Mouse (Mus musculus): ENCODE measurements around the gene Uaca. TPM values are rescaled to one million over a fixed set of nuclear protein-coding genes. Genes with fewer than 3 reads are reported as not detected.

The Uaca gene
- polyA plus RNA-seq, 1 experiment, result 9.0 TPM

- TF ChIP-seq CTCF (IDR thresholded peaks at IDR 0.05; ENCODE audit: extremely low read depth, insufficient read depth, low read length) (no peak), POLR2A (IDR thresholded peaks at IDR 0.05; ENCODE audit: extremely low read depth, insufficient read depth, low read length) (no peak)
- no peak overlapping the region for H3K4me3 ChIP-seq (ENCODE audit: insufficient read depth, low read length)
- no peak overlapping the region for H3K27ac ChIP-seq (ENCODE audit: insufficient read depth, low read length)
- no peaks in the 10 kb centered on the region for H3K4me1 ChIP-seq (ENCODE audit: control insufficient read depth, insufficient read depth, low read length)
Observed at GRCm38 (mm10) chr9:60756866-60757740, 37.2 kb upstream of the Uaca start.

GRCm38 (mm10) chr9:60757817-60758216 lies 36.5 kb upstream of the Uaca start:
- Histone ChIP-seq H3K27ac (ENCODE audit: insufficient read depth, low read length) (no peak overlapping the region), H3K4me3 (ENCODE audit: insufficient read depth, low read length) (no peak overlapping the region), H3K4me1 (ENCODE audit: control insufficient read depth, insufficient read depth, low read length) (no peaks in the 10 kb centered on the region)
- TF ChIP-seq CTCF (IDR thresholded peaks at IDR 0.05; ENCODE audit: extremely low read depth, insufficient read depth, low read length) (no peak), POLR2A (IDR thresholded peaks at IDR 0.05; ENCODE audit: extremely low read depth, insufficient read depth, low read length) (no peak)

- H3K4me1 ChIP-seq (ENCODE audit: control insufficient read depth, insufficient read depth, low read length), result no peaks in the 10 kb centered on the region
- 0 out of 2 replicates have a peak overlapping the region, but pooled peaks have one; percentile 33 for H3K27ac ChIP-seq (ENCODE audit: insufficient read depth, low read length)
- no peak overlapping the region for H3K4me3 ChIP-seq (ENCODE audit: insufficient read depth, low read length)
- TF ChIP-seq POLR2A (IDR thresholded peaks at IDR 0.05; ENCODE audit: extremely low read depth, insufficient read depth, low read length) (no peak), CTCF (IDR thresholded peaks at IDR 0.05; ENCODE audit: extremely low read depth, insufficient read depth, low read length) (no peak)
Observed at GRCm38 (mm10) chr9:60759436-60760007, 34.8 kb upstream of the Uaca start.

- TF ChIP-seq CTCF (IDR thresholded peaks at IDR 0.05; ENCODE audit: extremely low read depth, insufficient read depth, low read length), result no peak
- no peaks in the 10 kb centered on the region for H3K4me1 ChIP-seq (ENCODE audit: control insufficient read depth, insufficient read depth, low read length)
- no peak overlapping the region for H3K27ac ChIP-seq (ENCODE audit: insufficient read depth, low read length)
- H3K4me3 ChIP-seq (ENCODE audit: insufficient read depth, low read length), result no peak overlapping the region
Observed at GRCm38 (mm10) chr9:60765181-60765580, 29.2 kb upstream of the Uaca start.

- no peak for TF ChIP-seq POLR2A (IDR thresholded peaks at IDR 0.05; ENCODE audit: extremely low read depth, insufficient read depth, low read length)
- Histone ChIP-seq H3K4me1 (ENCODE audit: control insufficient read depth, insufficient read depth, low read length) (no peaks in the 10 kb centered on the region), H3K27ac (ENCODE audit: insufficient read depth, low read length) (no peak overlapping the region), H3K4me3 (ENCODE audit: insufficient read depth, low read length) (no peak overlapping the region)
Observed at GRCm38 (mm10) chr9:60768393-60768792, 25.9 kb upstream of the Uaca start.

- TF ChIP-seq POLR2A (IDR thresholded peaks at IDR 0.05; ENCODE audit: extremely low read depth, insufficient read depth, low read length) (no peak), CTCF (IDR thresholded peaks at IDR 0.05; ENCODE audit: extremely low read depth, insufficient read depth, low read length) (no peak)
- Histone ChIP-seq H3K27ac (ENCODE audit: insufficient read depth, low read length) (no peak overlapping the region), H3K4me1 (ENCODE audit: control insufficient read depth, insufficient read depth, low read length) (no peaks in the 10 kb centered on the region), H3K4me3 (ENCODE audit: insufficient read depth, low read length) (no peak overlapping the region)
Observed at GRCm38 (mm10) chr9:60769711-60770111, 24.6 kb upstream of the Uaca start.

- H3K4me3 ChIP-seq (ENCODE audit: insufficient read depth, low read length), result no peak overlapping the region
- no peak for TF ChIP-seq POLR2A (IDR thresholded peaks at IDR 0.05; ENCODE audit: extremely low read depth, insufficient read depth, low read length)
- no peak for TF ChIP-seq CTCF (IDR thresholded peaks at IDR 0.05; ENCODE audit: extremely low read depth, insufficient read depth, low read length)
- H3K4me1 ChIP-seq (ENCODE audit: control insufficient read depth, insufficient read depth, low read length), result no peaks in the 10 kb centered on the region
- no peak overlapping the region for H3K27ac ChIP-seq (ENCODE audit: insufficient read depth, low read length)
Observed at GRCm38 (mm10) chr9:60773713-60774112, 20.6 kb upstream of the Uaca start.

GRCm38 (mm10) chr9:60776899-60777298 lies 17.4 kb upstream of the Uaca start:
- TF ChIP-seq CTCF (IDR thresholded peaks at IDR 0.05; ENCODE audit: extremely low read depth, insufficient read depth, low read length) (no peak), POLR2A (IDR thresholded peaks at IDR 0.05; ENCODE audit: extremely low read depth, insufficient read depth, low read length) (no peak)
- H3K4me3 ChIP-seq (ENCODE audit: insufficient read depth, low read length), result no peak overlapping the region
- H3K27ac ChIP-seq (ENCODE audit: insufficient read depth, low read length), result no peak overlapping the region
- no peaks in the 10 kb centered on the region for H3K4me1 ChIP-seq (ENCODE audit: control insufficient read depth, insufficient read depth, low read length)

- Histone ChIP-seq H3K27ac (ENCODE audit: insufficient read depth, low read length) (no peak overlapping the region), H3K4me1 (ENCODE audit: control insufficient read depth, insufficient read depth, low read length) (no peaks in the 10 kb centered on the region), H3K4me3 (ENCODE audit: insufficient read depth, low read length) (no peak overlapping the region)
- no peak for TF ChIP-seq POLR2A (IDR thresholded peaks at IDR 0.05; ENCODE audit: extremely low read depth, insufficient read depth, low read length)
- no peak for TF ChIP-seq CTCF (IDR thresholded peaks at IDR 0.05; ENCODE audit: extremely low read depth, insufficient read depth, low read length)
Observed at GRCm38 (mm10) chr9:60782057-60782789, 12.1 kb upstream of the Uaca start.
